Mouse (Mus musculus) heart, embryonic 14.5 days (tissue): ENCODE measurements around the gene Mgat5. TPM values are rescaled to one million over a fixed set of nuclear protein-coding genes. Genes with fewer than 3 reads are reported as not detected.
A peak's percentile ranks its signal among the peaks of the same experiment; 100 is the strongest.

ENCODE experiments used
- ATAC-seq: fragments of 200-750 bp; cut with Nextera tagmentation; 2 replicates; pipeline ENCODE4 v1.8.0; 2017; ENCODE audit warnings: low read depth, moderate TSS enrichment; ENCODE audit not compliant: insufficient number of reproducible peaks, insufficient read depth, low FRiP score
- H3K27ac ChIP-seq, 2 experiments: fragments of 200-500 bp in 1 of 2; fragments of 300-500 bp in 1 of 2; sonication (generic) in 1 of 2; replicated peaks in 1 of 2; 2 replicates each; pipeline ENCODE4 v1.5.1; 2012 to 2014; ENCODE audit warnings: low read depth in 2 of 2, low read length in 2 of 2, control low read depth in 1 of 2, mild to moderate bottlenecking in 1 of 2, mixed read lengths in 1 of 2; ENCODE audit not compliant: control insufficient read depth in 1 of 2, insufficient read depth in 1 of 2
- H3K27me3 ChIP-seq: fragments of 300-500 bp; sonication (generic); 2 replicates; pipeline ENCODE4 v1.6.1; 2014; ENCODE audit warnings: mild to moderate bottlenecking, low read length, control low read depth; ENCODE audit not compliant: control insufficient read depth, insufficient read depth
- H3K36me3 ChIP-seq: fragments of 300-500 bp; sonication (generic); 2 replicates; pipeline ENCODE4 v1.6.1; 2014; ENCODE audit warnings: mild to moderate bottlenecking, control low read depth, low read length, mixed read lengths; ENCODE audit not compliant: control insufficient read depth, insufficient read depth
- H3K4me1 ChIP-seq, 2 experiments: fragments of 200-500 bp in 1 of 2; fragments of 300-500 bp in 1 of 2; sonication (generic) in 1 of 2; 2 replicates each; pipeline ENCODE4 v1.6.1; 2012 to 2014; ENCODE audit warnings: low read length in 2 of 2, control low read depth in 1 of 2, mixed read lengths in 1 of 2; ENCODE audit not compliant: control insufficient read depth in 2 of 2, insufficient read depth in 2 of 2
- H3K4me2 ChIP-seq: fragments of 300-500 bp; sonication (generic); 2 replicates; pipeline ENCODE4 v1.6.1; 2014; ENCODE audit warnings: mild to moderate bottlenecking, low read length
- H3K4me3 ChIP-seq, 2 experiments: fragments of 200-500 bp in 1 of 2; fragments of 300-500 bp in 1 of 2; sonication (generic) in 1 of 2; 2 replicates each; pipeline ENCODE4 v1.5.1; 2012 to 2014; ENCODE audit warnings: low read length in 2 of 2, mild to moderate bottlenecking in 2 of 2, control low read depth in 1 of 2, low read depth in 1 of 2, moderate library complexity in 1 of 2; ENCODE audit not compliant: control insufficient read depth in 1 of 2, insufficient read depth in 1 of 2
- H3K9ac ChIP-seq: fragments of 300-500 bp; sonication (generic); 2 replicates; pipeline ENCODE4 v1.6.1; 2014; ENCODE audit warnings: mild to moderate bottlenecking, low read length
- H3K9me3 ChIP-seq: fragments of 300-500 bp; sonication (generic); 2 replicates; pipeline ENCODE4 v1.6.1; 2016; ENCODE audit warnings: low read length, control low read depth; ENCODE audit not compliant: control insufficient read depth
- WGBS: fragments of 180-500 bp; shearing (Covaris S2); extraction: QIAGEN DNeasy Blood & Tissue Kit; methylation state at CpG from one replicate; pipeline ENCODE4 v1.1.7; 2014; 5-methylcytosine and 5-hydroxymethylcytosine counted together
- polyA plus RNA-seq: library from polyadenylated mRNA; unstranded; fragments of >200 nt; fragmentation: Nextera tagmentation; extraction: Ambion mirVana; gene quantifications from 2 replicates; pipeline ENCODE4 v1.2.1, GENCODE M21; 2014

Gene Mgat5
- polyA plus RNA-seq, 1 experiment from 2014 or later, result 6.0 TPM

GRCm38 (mm10) chr1:127368513-127368912 is 163.7 kb downstream of the Mgat5 start:
- ATAC-seq, result peak; percentile 67
- Histone ChIP-seq H3K4me2 (no peak overlapping the region), H3K4me3 (no peak overlapping the region), H3K9me3 (no peaks in the 10 kb centered on the region), H3K27ac (no peak overlapping the region), H3K4me1 (peaks cover 0 to under 1% of the 10 kb centered on the region in 2 experiments; a peak in 2 of 4 replicates), H3K27me3 (no peaks in the 10 kb centered on the region), H3K36me3 (peaks cover 33% of the 10 kb centered on the region), H3K9ac (no peak overlapping the region)
- WGBS, result 73% methylated on average over 8 of the region's 8 CpGs

GRCm38 (mm10) chr1:127369538-127369937 is 164.7 kb downstream of the Mgat5 start:
- peaks cover 4 to 10% of the 10 kb centered on the region in 2 experiments for H3K4me1 ChIP-seq
- H3K9ac ChIP-seq, result no peak overlapping the region
- H3K27ac ChIP-seq, result no peak overlapping the region
- H3K9me3 ChIP-seq, result no peaks in the 10 kb centered on the region
- WGBS, result 83% methylated on average over 5 of the region's 5 CpGs
- H3K4me3 ChIP-seq, result no peak overlapping the region
- no peak overlapping the region for H3K4me2 ChIP-seq
- ATAC-seq, result no peak
- H3K36me3 ChIP-seq, result peaks cover 33% of the 10 kb centered on the region
- H3K27me3 ChIP-seq, result no peaks in the 10 kb centered on the region

- no peak overlapping the region for H3K4me2 ChIP-seq
- H3K9ac ChIP-seq, result no peak overlapping the region
- H3K9me3 ChIP-seq, result no peaks in the 10 kb centered on the region
- 70% methylated on average over 4 of the region's 4 CpGs for WGBS
- no peak overlapping the region for H3K4me3 ChIP-seq
- no peaks in the 10 kb centered on the region for H3K27me3 ChIP-seq
- peaks cover 11% of the 10 kb centered on the region for H3K36me3 ChIP-seq
- H3K27ac ChIP-seq, result no peak overlapping the region
- ATAC-seq, result no peak
- H3K4me1 ChIP-seq, result peaks cover 8 to 13% of the 10 kb centered on the region in 2 experiments
Measured at GRCm38 (mm10) chr1:127372096-127372495, 167.3 kb downstream of the Mgat5 start.

- 81% methylated on average over 5 of the region's 5 CpGs for WGBS
- Histone ChIP-seq H3K36me3 (peaks cover 5% of the 10 kb centered on the region; the same call in 1 of the 2 replicates), H3K9me3 (no peaks in the 10 kb centered on the region), H3K4me2 (no peak overlapping the region), H3K27me3 (no peaks in the 10 kb centered on the region), H3K4me1 (peaks cover 8 to 13% of the 10 kb centered on the region in 2 experiments), H3K27ac (no peak overlapping the region), H3K9ac (no peak overlapping the region), H3K4me3 (no peak overlapping the region)
- no peak for ATAC-seq
Measured at GRCm38 (mm10) chr1:127373559-127373958, 168.7 kb downstream of the Mgat5 start.

GRCm38 (mm10) chr1:127374157-127374556 is 169.3 kb downstream of the Mgat5 start:
- peaks cover 8 to 13% of the 10 kb centered on the region in 2 experiments for H3K4me1 ChIP-seq
- H3K27me3 ChIP-seq, result no peaks in the 10 kb centered on the region
- no peak overlapping the region for H3K27ac ChIP-seq
- no peak overlapping the region for H3K9ac ChIP-seq
- no peak overlapping the region for H3K4me2 ChIP-seq
- no peaks in the 10 kb centered on the region for H3K9me3 ChIP-seq
- ATAC-seq, result no peak
- 28% methylated on average over 3 of the region's 3 CpGs for WGBS
- H3K36me3 ChIP-seq, result no peaks in the 10 kb centered on the region
- no peak overlapping the region for H3K4me3 ChIP-seq

- no peak overlapping the region for H3K27ac ChIP-seq
- peaks cover 15% of the 10 kb centered on the region for H3K36me3 ChIP-seq
- H3K4me2 ChIP-seq, result no peak overlapping the region
- H3K9me3 ChIP-seq, result no peaks in the 10 kb centered on the region
- no peak overlapping the region for H3K9ac ChIP-seq
- H3K4me3 ChIP-seq, result no peak overlapping the region
- no peak for ATAC-seq
- WGBS, result 57% methylated on average over 4 of the region's 4 CpGs
- H3K4me1 ChIP-seq, result peaks cover 0 to 4% of the 10 kb centered on the region in 2 experiments; a peak in 2 of 4 replicates
- no peaks in the 10 kb centered on the region for H3K27me3 ChIP-seq
Measured at GRCm38 (mm10) chr1:127380140-127380539, 175.3 kb downstream of the Mgat5 start.

- peak overlapping the region; percentile 25 to 41; a peak in 2 of 4 replicates for H3K27ac ChIP-seq
- H3K4me2 ChIP-seq, result no peak overlapping the region
- ATAC-seq, result no peak
- 64% methylated on average over 13 of the region's 13 CpGs for WGBS
- peaks cover 18% of the 10 kb centered on the region for H3K36me3 ChIP-seq
- H3K9me3 ChIP-seq, result no peaks in the 10 kb centered on the region
- H3K4me3 ChIP-seq, result no peak overlapping the region
- H3K4me1 ChIP-seq, result peaks cover 0 to 2% of the 10 kb centered on the region in 2 experiments; a peak in 2 of 4 replicates
- no peaks in the 10 kb centered on the region for H3K27me3 ChIP-seq
- H3K9ac ChIP-seq, result peak overlapping the region; percentile 34; the same call in 1 of the 2 replicates
Measured at GRCm38 (mm10) chr1:127380749-127381501, 176.1 kb downstream of the Mgat5 start.
